Mouse (Mus musculus) granulocyte monocyte progenitor cell, adult 5-6 weeks (primary cell): ENCODE results near the gene Smim6. TPM values are rescaled to one million over a fixed set of nuclear protein-coding genes. Genes with fewer than 3 reads are reported as not detected.

Source experiments
- ATAC-seq: replicated peaks from 2 replicates; pipeline ENCODE4 v1.8.0; 2016; ENCODE audit warnings: mild to moderate bottlenecking, moderate TSS enrichment, inconsistent platforms; ENCODE audit not compliant: poor library complexity, severe bottlenecking
- total RNA-seq, 2 experiments: library from RNA; stranded (forward) in 1 of 2; stranded (reverse) in 1 of 2; fragments of 200-712, 200-1000 nt in 1 of 2; fragments of >200 nt in 1 of 2; fragmentation: Nextera tagmentation in 1 of 2; gene quantifications; 2 replicates each; pipeline ENCODE4 v1.2.3; 2014 to 2017

Gene Smim6
- total RNA-seq (2014; fragmentation: Nextera tagmentation), result 0.88 and 2.3 TPM in 2 replicates
- 0.69 TPM in 1 of 2 replicates, not detected in the other for total RNA-seq (2017)

DNA sequence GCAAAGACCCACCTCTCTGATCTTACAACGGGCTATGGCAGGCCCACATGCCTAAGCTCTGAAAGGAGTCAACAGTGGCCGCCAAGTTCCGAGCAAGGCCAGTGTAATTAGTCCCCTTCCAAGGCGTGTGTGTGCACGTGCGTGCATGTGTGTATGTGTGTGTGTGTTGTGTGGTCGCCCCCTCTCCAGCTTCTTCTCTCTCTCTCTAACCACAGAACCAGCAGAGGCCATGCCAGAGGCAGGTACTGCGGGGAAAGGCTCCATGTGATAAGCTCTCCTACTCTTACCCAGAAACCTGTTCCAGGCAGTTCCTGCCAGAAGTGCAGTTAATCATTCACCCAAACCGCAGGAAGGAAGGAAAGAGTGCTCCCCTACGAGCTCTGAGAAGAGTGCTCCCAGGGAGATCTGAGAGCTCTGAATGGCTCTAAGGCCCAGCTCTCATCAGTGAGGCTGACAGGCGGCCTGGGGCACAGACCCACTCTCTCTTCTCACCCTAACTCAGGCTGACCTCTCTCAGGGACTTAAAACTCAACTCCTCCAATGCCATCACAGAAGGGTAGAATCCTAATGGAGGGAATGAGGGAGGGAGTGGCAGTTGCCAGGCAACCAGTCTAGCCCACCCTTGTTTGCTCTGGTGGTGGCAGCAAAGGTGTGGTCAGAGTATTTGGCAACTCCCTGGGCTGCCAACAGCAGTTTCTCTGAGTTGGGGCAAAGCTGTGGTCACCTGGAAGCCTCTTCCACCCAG is at the start of gene Smim6:
TSS of gene Smim6 (plus strand) at position 386 of the 745 bp plus-strand sequence.
- ATAC-seq, result peak; percentile 66

DNA sequence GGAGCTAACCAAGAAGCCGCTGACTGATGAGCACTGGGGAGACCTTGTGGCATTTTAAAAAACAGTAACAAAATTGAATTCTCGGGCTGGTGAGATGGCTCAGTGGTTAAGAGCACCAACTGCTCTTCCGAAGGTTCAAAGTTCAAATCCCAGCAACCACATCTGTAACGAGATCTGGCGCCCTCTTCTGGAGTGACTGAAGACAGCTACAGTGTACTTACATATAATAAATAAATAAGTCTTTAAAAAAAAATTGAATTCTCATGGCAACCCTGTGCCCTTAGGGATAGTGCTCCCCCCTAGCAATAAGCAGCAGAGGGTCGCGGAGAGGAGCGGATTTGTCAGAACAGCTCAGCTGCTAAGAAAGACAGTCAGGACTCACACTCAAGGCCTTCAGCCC is 47.9 kb upstream of the Smim6 start:
- no peak for ATAC-seq

DNA sequence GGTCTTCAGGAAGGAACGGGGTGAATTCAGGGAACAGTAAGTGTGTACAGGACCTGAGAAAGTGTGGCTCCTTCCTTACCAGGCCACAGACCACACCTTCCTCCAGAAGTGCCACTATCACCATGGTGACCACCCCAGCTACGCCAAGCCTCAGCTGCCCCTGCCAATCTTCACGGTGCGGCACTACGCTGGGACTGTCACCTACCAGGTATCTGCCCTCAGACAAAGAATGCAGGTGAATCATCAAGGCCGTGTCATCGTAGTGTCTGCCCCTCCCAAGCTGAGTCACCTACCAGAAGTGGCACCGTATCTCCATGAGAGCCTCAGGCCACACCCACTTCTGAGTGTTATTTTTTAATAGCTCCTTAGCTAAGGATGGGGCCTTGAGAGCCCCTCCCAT is 42.4 kb upstream of the Smim6 start:
- ATAC-seq, result peak; percentile 69

DNA sequence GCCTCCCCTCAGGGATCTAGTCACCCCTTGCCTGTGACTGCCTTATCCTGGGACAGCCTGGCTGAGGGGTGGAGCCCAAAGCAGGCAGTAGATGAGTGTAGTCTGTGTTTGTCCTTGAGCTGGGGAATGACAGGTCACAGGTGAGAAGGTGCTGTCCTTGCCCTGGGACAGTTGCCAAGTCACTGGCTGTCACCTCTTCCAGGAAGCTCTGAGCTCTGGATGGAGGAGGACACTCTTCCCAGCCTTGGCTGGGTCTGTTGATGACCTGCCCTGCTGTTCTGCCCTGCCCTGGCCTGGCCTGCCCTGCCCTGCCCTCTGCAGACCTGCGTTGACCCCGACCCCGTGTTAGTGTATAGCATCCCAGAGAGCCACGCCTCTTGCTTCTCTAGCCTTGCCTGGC is 39.4 kb upstream of the Smim6 start:
- ATAC-seq, result no peak

DNA sequence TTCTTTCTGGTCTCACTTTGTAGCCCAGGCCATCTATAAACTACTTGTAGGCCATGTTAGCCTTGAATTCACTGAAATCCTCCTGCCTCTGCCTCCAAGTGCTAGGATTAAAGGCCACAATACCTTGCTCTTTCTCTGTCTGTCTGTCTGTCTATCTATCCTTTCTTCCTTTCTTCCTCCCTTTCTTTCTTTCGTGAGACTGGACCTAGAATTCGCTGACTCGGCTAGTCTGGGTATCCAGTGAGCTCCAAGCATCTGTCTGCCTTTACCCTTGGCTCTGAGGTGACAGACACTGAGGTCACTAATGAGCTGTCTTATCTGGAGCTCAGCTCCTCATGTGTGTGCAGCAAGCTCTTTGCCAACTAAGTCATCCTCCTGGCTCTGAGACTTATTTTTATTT is 35.9 kb upstream of the Smim6 start:
- ATAC-seq, result no peak

- no peak for ATAC-seq
These were observed 35.4 kb upstream of the Smim6 start for GRCm38 (mm10) chr11:115876438-115876837.

DNA sequence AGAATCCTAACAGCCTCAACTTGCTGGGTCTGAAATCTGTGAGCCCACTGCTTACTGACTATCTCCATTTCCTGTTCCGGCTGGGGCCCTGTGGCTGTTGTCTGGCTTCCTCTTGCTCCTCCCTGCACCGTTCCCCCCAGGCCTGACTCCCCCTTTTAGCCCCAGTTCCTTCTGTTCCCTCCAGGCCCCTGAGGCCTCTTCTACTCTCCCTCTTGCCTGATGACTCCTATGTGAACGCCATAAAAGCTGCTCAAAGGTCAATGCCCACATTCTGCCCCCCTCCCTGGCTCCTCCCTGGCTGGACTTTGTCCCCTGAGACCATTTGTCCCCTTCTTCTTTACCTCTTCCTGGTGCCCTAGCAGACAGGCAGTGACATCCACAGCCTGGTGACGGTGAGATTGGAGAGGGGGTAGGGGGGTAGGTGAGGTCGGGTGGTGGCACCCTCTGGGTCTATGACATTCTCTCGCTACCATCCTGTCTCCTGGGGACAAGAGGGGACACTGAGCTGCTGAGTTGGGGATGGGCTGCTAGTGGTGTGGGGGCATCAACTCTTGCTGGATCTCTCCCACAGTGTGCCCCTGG is 34.6 kb upstream of the Smim6 start:
- ATAC-seq, result peak; percentile 48

- ATAC-seq, result no peak
These were observed 33.7 kb upstream of the Smim6 start for GRCm38 (mm10) chr11:115878071-115878470.

DNA sequence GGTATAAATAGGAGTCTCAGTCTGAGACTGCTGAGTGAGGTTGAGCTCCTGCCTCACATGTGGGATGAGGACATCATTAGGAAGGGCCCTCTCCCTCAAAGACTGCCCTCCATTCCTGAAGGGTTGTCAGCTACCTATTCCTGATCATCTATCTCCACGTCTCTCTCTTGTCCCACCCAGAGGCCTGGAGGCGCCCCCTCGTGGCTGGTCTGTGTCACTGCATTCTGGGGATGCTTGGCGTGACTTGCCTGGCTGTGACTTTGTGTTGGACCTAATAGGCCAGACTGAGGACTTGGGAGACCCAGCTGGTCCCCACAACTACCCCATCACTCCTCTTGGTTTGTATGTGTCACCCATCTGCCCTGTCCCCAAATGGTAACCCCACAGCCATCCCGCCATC is 30.8 kb upstream of the Smim6 start:
- peak; percentile 42 for ATAC-seq

DNA sequence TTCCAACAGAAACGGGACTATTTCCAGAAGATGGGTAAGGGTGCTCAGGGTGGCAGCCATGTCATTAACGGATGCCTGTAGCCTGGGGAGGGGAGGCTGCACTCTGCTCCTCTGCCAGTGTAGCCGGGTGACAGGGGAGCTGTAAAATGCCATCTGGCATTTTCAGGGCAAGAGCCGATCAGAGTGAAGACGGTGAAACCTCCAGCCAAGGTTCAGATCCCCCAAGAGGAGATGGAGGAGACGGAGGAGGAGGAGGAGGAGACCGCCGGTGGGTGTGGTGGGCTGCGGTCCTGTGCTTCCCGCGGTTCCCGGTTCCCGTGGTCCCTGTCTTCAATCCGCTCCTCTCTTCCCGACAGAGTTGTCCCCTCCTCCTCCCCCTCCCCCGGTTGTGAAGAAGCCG is 28.6 kb upstream of the Smim6 start:
- no peak for ATAC-seq

GRCm38 (mm10) chr11:115884361-115884760 is 27.5 kb upstream of the Smim6 start:
- no peak for ATAC-seq

DNA sequence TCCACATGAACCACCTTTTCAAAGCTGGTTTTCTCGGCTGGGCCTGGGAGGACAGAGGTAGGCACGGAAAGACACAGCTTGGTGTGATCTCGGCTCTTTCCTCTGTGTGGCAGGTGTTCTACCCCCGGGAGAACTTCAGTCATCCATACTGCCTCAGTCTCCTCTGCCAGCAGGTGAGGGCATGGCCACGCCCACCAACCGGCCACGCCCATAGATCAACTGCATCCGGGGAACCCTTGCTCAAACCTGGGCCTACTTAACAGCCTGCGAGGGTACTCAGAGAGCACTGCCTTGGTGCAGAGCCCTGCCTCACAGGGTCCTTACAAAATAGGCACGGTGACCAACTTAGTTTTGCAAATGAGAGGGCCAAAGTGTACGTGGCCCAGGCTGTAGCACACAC is 26.5 kb upstream of the Smim6 start:
- no peak for ATAC-seq

GRCm38 (mm10) chr11:115886446-115886845 is 25.4 kb upstream of the Smim6 start:
- ATAC-seq, result no peak

GRCm38 (mm10) chr11:115888020-115888419 is 23.8 kb upstream of the Smim6 start:
- ATAC-seq, result no peak

- no peak for ATAC-seq
These were observed 22.7 kb upstream of the Smim6 start for GRCm38 (mm10) chr11:115889159-115889558.

DNA sequence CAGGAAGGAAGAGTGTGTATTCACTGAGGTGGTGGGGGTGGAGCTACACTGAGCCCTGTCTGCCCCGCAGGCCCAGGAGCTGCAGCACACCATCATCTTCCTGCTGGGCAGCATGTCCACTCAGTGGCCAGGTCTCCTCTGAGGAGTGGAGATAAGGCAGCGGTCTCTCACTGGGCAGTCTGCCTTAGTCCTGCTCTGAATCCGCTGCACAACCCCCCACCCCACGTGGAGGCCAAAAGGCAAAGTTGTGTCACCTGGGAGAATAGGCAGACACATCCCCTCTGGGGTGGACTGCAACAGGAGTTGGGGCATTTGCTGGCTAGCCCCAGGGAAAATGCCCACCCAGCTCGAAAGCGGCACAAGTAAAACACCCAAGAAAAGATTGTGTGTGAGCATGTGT is 19.6 kb upstream of the Smim6 start:
- no peak for ATAC-seq

DNA sequence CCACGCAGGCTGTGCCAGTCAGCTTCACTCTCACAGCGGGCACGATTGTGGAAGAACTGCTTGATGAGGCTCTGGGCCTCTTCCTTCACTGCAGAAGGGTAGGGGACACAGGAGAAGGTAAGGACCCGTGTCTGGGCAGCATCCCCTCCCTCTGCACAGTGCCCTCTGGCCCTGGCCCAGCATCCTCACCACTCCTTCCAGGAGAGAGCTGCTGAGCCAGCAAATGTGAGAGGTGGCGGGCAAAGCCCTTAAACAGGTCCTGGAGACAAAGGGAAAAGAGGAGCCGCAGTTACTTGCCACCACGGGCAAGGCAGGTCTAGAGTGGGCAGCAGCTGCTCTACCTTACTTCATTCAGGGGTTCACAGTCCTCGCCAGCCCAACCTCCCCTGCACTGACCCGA is 18.7 kb upstream of the Smim6 start:
- no peak for ATAC-seq

- ATAC-seq, result no peak
These were observed 16.9 kb upstream of the Smim6 start for GRCm38 (mm10) chr11:115894755-115895520.

DNA sequence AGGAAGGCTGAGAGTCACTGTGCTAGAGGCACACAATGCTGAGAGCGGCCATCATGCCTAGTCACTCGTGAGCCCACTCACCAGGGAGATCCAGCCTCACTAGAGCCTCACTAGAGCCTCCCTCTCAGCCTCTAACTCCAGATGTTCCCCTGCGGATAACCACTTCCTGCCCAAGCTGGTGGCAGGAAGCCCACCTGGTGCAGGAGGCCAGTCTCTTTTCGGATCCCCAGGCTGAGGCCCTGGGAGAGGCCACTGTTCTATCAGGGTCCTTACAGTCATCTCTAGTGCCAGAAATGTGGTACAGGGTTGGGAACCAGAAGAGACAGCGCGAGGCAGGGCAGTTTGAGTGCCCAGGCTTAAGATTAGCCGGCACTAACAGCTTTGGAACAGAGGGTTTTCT is 13.4 kb upstream of the Smim6 start:
- ATAC-seq, result peak; percentile 24

- 0 out of 2 replicates have a peak, but pooled peaks have one; percentile 12 for ATAC-seq
These were observed 12.9 kb upstream of the Smim6 start for GRCm38 (mm10) chr11:115898886-115899285.
